Mouse (Mus musculus) intestine, postnatal 0 days (tissue): ENCODE data around the gene Kcnj10. TPM values are rescaled to one million over a fixed set of nuclear protein-coding genes. Genes with fewer than 3 reads are reported as not detected.

Experiments
- ATAC-seq: fragments of 200-750 bp; cut with Nextera tagmentation; 2 replicates; pipeline ENCODE4 v1.8.0; 2017; ENCODE audit warnings: mild to moderate bottlenecking, moderate TSS enrichment, moderate library complexity
- H3K27ac ChIP-seq: fragments of 300-500 bp; sonication (generic); 2 replicates; pipeline ENCODE4 v1.5.1; 2014; ENCODE audit warnings: mild to moderate bottlenecking, low read depth, low read length, moderate library complexity
- H3K27me3 ChIP-seq: fragments of 300-500 bp; sonication (generic); replicated peaks from 2 replicates; pipeline ENCODE4 v1.6.1; 2014; ENCODE audit warnings: low read length, mixed read lengths; ENCODE audit not compliant: control insufficient read depth, insufficient read depth
- H3K36me3 ChIP-seq: fragments of 300-500 bp; sonication (generic); 2 replicates; pipeline ENCODE4 v1.6.1; 2014; ENCODE audit warnings: mild to moderate bottlenecking, moderate library complexity; ENCODE audit not compliant: control insufficient read depth, insufficient read depth
- H3K4me1 ChIP-seq: fragments of 300-500 bp; sonication (generic); replicated peaks from 2 replicates; pipeline ENCODE4 v1.6.1; 2014; ENCODE audit warnings: antibody characterized with exemption, low read length, mixed read lengths; ENCODE audit not compliant: control insufficient read depth, insufficient read depth
- H3K4me2 ChIP-seq: fragments of 300-500 bp; sonication (generic); replicated peaks from 2 replicates; pipeline ENCODE4 v1.6.1; 2014; ENCODE audit warnings: low read depth, mild to moderate bottlenecking, moderate library complexity
- H3K4me3 ChIP-seq: fragments of 300-500 bp; sonication (generic); 2 replicates; pipeline ENCODE4 v1.5.1; 2014; ENCODE audit warnings: low read depth, low read length
- H3K9ac ChIP-seq: fragments of 300-500 bp; sonication (generic); 2 replicates; pipeline ENCODE4 v1.6.1; 2014; ENCODE audit warnings: mild to moderate bottlenecking, low read depth, low read length
- H3K9me3 ChIP-seq: fragments of 300-500 bp; sonication (generic); 2 replicates; pipeline ENCODE4 v1.6.1; 2016; ENCODE audit warnings: mixed run types; ENCODE audit not compliant: control insufficient read depth
- CTCF ChIP-seq: sonication (generic); IDR thresholded peaks from 2 replicates; pipeline ENCODE4 v1.5.1; 2016; ENCODE audit warnings: low read depth, mild to moderate bottlenecking, control low read depth, antibody characterized with exemption, moderate library complexity
- WGBS: fragments of 180-500 bp; shearing (Covaris S2); extraction: QIAGEN DNeasy Blood & Tissue Kit; methylation state at CpG from one replicate; pipeline ENCODE4 v1.1.7; 2014; 5-methylcytosine and 5-hydroxymethylcytosine counted together
- polyA plus RNA-seq: library from polyadenylated mRNA; unstranded; fragments of >200 nt; fragmentation: Nextera tagmentation; extraction: Ambion mirVana; gene quantifications from 2 replicates; pipeline ENCODE4 v1.2.1, GENCODE M21; 2015

Gene Kcnj10
- polyA plus RNA-seq, 1 experiment from 2014 or later: 0.17 TPM

- WGBS: 26% methylated on average over 23 of the region's 23 CpGs
- Histone ChIP-seq H3K9ac (no peak overlapping the region), H3K9me3 (no peaks in the 10 kb centered on the region), H3K27me3 (peaks cover 8% of the 10 kb centered on the region; the same call in 1 of the 2 replicates), H3K4me2 (peak overlapping the region; percentile 45), H3K4me3 (no peak overlapping the region), H3K27ac (no peak overlapping the region), H3K4me1 (peaks cover 6% of the 10 kb centered on the region; the same call in 1 of the 2 replicates), H3K36me3 (no peaks in the 10 kb centered on the region)
- ATAC-seq: peak; percentile 63
- peak; percentile 72 for TF ChIP-seq CTCF
Measured at GRCm38 (mm10) chr1:172368768-172369418, 27.9 kb downstream of the Kcnj10 start.

DNA sequence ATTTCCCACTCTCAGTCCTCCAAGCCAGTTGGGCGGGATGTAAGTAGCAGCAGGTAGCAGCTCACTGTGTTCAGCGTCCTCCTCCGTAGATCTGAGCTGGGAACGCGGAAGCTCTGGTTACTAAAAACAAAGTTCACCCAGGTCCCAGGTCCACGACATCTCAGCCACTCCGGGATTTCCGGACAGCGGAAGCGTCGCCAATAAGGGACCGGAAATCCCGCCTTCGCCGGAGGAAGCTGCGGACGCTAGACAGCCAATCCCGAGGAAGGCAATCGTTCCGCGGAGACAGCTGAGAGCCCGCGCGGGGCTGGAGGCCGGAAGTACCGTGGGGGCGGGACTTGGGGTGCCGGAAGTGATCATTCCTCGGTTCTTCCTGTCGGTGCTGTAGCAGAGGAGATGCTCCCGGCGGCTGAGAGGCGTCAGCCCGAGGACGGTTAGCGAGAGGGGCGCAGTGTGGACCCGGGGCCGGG lies 35.2 kb downstream of the Kcnj10 start, which contains the start of gene Pigm:
TSS of gene Pigm (plus strand) at position 349 of the 470 bp plus-strand sequence.
- no peak for TF ChIP-seq CTCF
- Histone ChIP-seq H3K36me3 (no peaks in the 10 kb centered on the region; the same call in 1 of the 2 replicates), H3K27ac (peak within 1 kb of the TSS; percentile 84), H3K27me3 (no peaks in the 10 kb centered on the region), H3K4me2 (peak within 1 kb of the TSS; percentile 98), H3K9me3 (no peaks in the 10 kb centered on the region), H3K9ac (peak within 1 kb of the TSS; percentile 72), H3K4me1 (peaks cover 8% of the 10 kb centered on the region), H3K4me3 (peak within 1 kb of the TSS; percentile 95)
- WGBS: under 1% methylated on average over 39 of the region's 39 CpGs
- ATAC-seq: peak; percentile 98

- Histone ChIP-seq H3K27me3 (no peaks in the 10 kb centered on the region), H3K4me3 (peak overlapping the region; percentile 95), H3K9me3 (no peaks in the 10 kb centered on the region), H3K27ac (peak overlapping the region; percentile 84), H3K36me3 (no peaks in the 10 kb centered on the region; the same call in 1 of the 2 replicates), H3K4me1 (peaks cover 8% of the 10 kb centered on the region), H3K9ac (peak overlapping the region; percentile 72), H3K4me2 (peak overlapping the region; percentile 98)
- no peak for TF ChIP-seq CTCF
- ATAC-seq: peak; percentile 53
- WGBS: 2% methylated on average over 55 of the region's 62 CpGs
Measured at GRCm38 (mm10) chr1:172376758-172377458, 35.9 kb downstream of the Kcnj10 start.

DNA sequence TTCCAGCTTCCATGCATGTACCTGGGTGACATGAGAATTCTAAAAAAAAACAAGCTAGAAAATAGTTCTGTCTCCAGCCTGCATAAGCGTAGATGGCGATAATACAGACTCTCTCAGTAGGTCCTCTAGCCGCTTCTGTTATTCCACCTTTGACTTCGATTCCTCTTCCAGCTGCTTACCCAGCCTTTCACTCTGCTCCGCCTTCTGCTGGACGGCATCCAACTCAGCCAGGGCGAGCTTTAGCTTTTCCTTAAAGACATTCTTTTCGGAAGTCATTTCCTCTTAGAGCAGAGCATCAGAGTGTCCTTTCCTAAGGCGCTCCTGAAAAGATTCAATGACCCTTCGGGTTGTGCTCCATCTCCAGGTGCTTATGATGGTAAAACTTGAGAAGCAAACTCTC lies 39.1 kb downstream of the Kcnj10 start:
- Histone ChIP-seq H3K9ac (no peak overlapping the region), H3K27me3 (no peaks in the 10 kb centered on the region), H3K4me1 (peaks cover 8% of the 10 kb centered on the region), H3K4me2 (peak overlapping the region; percentile 24; the same call in 1 of the 2 replicates), H3K27ac (no peak overlapping the region), H3K9me3 (no peaks in the 10 kb centered on the region), H3K4me3 (no peak overlapping the region), H3K36me3 (peaks cover 3% of the 10 kb centered on the region; the same call in 1 of the 2 replicates)
- TF ChIP-seq CTCF: no peak
- ATAC-seq: no peak
- 38% methylated on average over 10 of the region's 10 CpGs for WGBS

- peak; percentile 60 for ATAC-seq
- H3K27me3 ChIP-seq: 0 out of 2 replicates have a peak, but pooled peaks cover 4% of the 10 kb centered on the region
- no peak for TF ChIP-seq CTCF
- peaks cover 3% of the 10 kb centered on the region; the same call in 1 of the 2 replicates for H3K36me3 ChIP-seq
- 38% methylated on average over 1 of the region's 1 CpGs for WGBS
- no peaks in the 10 kb centered on the region for H3K9me3 ChIP-seq
- H3K9ac ChIP-seq: no peak overlapping the region
- no peak overlapping the region for H3K27ac ChIP-seq
- H3K4me1 ChIP-seq: peaks cover 6% of the 10 kb centered on the region
- H3K4me2 ChIP-seq: no peak overlapping the region
- no peak overlapping the region for H3K4me3 ChIP-seq
Measured at GRCm38 (mm10) chr1:172382090-172382489, 41.1 kb downstream of the Kcnj10 start.

DNA sequence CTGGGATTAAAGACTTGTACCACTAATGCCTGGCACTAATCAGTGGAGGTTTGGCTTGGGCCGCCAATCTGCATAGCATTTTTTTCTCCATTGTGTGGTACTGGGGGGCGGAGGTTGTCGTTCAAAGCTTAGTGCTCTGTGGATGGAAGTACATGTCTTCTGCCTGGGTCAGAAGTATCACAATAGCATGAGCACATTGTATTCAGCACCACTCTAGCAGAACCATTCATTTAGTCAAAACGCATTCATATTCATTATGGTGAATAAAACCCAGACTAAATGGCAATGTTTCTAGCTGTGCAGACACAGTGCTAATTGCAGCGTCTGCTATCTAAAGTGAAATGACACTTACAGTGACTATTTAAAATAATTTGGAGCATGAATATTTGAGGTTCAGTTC lies 46.2 kb downstream of the Kcnj10 start:
- no peak for TF ChIP-seq CTCF
- no peak overlapping the region for H3K4me2 ChIP-seq
- 90% methylated on average over 5 of the region's 5 CpGs for WGBS
- H3K9ac ChIP-seq: no peak overlapping the region
- ATAC-seq: no peak
- H3K4me1 ChIP-seq: 0 out of 2 replicates have a peak, but pooled peaks cover 4% of the 10 kb centered on the region
- no peak overlapping the region for H3K4me3 ChIP-seq
- H3K9me3 ChIP-seq: no peaks in the 10 kb centered on the region
- H3K27ac ChIP-seq: no peak overlapping the region
- 0 out of 2 replicates have a peak, but pooled peaks cover 3% of the 10 kb centered on the region for H3K36me3 ChIP-seq
- 0 out of 2 replicates have a peak, but pooled peaks cover 4% of the 10 kb centered on the region for H3K27me3 ChIP-seq
